Mouse (Mus musculus) adrenal gland, postnatal 25 days (tissue): ENCODE data around the gene Grm2. TPM values are rescaled to one million over a fixed set of nuclear protein-coding genes. Genes with fewer than 3 reads are reported as not detected.
"Not testable (repeated sequence)": the region's sequence is repeated elsewhere in the genome, so short reads cannot be mapped to it uniquely, and the experiment has no call there.

Experiments
- DNase-seq: peaks from one replicate; pipeline ENCODE4 v3.0.0; 2021; ENCODE audit warnings: mixed read lengths
- total RNA-seq: library from RNA; stranded (reverse); gene quantifications from 2 replicates; pipeline ENCODE4 v1.2.3, GENCODE M21; 2021

Grm2 gene
- total RNA-seq, 1 experiment from 2014 or later = not detected

- no peak for DNase-seq
These were observed 8.7 kb downstream of the Grm2 start for GRCm38 (mm10) chr9:106647226-106647625.

- DNase-seq = no peak
These were observed 10.1 kb downstream of the Grm2 start for GRCm38 (mm10) chr9:106645684-106646271.

GRCm38 (mm10) chr9:106643787-106644186, 12.1 kb downstream of the Grm2 start:
- no peak for DNase-seq

- DNase-seq = peak; percentile 86
These were observed 12.8 kb downstream of the Grm2 start for GRCm38 (mm10) chr9:106643128-106643527.

- DNase-seq = no peak
These were observed 14.5 kb downstream of the Grm2 start for GRCm38 (mm10) chr9:106641346-106641745.

- DNase-seq = no peak
These were observed 17.7 kb downstream of the Grm2 start for GRCm38 (mm10) chr9:106638154-106638553.

- DNase-seq = no peak
These were observed 23.7 kb downstream of the Grm2 start for GRCm38 (mm10) chr9:106632185-106632584.

GRCm38 (mm10) chr9:106627796-106628195, 28.1 kb downstream of the Grm2 start:
- DNase-seq = not testable (repeated sequence)

GRCm38 (mm10) chr9:106626282-106626681, 29.6 kb downstream of the Grm2 start, which contains the start of gene Iqcf6:
TSS of gene Iqcf6 (plus strand) at chr9:106626582.
- no peak for DNase-seq

- no peak for DNase-seq
These were observed 38.4 kb downstream of the Grm2 start for GRCm38 (mm10) chr9:106617496-106617895.

- no peak for DNase-seq
These were observed 39.6 kb downstream of the Grm2 start for GRCm38 (mm10) chr9:106616306-106616705.

GRCm38 (mm10) chr9:106614616-106615015, 41.3 kb downstream of the Grm2 start:
- DNase-seq = no peak

- no peak for DNase-seq
These were observed 41.9 kb downstream of the Grm2 start for GRCm38 (mm10) chr9:106613951-106614350.

GRCm38 (mm10) chr9:106610727-106611126, 45.2 kb downstream of the Grm2 start:
- DNase-seq = no peak

GRCm38 (mm10) chr9:106600546-106600945, 55.3 kb downstream of the Grm2 start:
- DNase-seq = peak; percentile 48

- peak; percentile 9 for DNase-seq
These were observed 57.4 kb downstream of the Grm2 start for GRCm38 (mm10) chr9:106598466-106598865.

- no peak for DNase-seq
These were observed 60.0 kb downstream of the Grm2 start for GRCm38 (mm10) chr9:106595836-106596235.

GRCm38 (mm10) chr9:106595402-106595801, 60.5 kb downstream of the Grm2 start:
- DNase-seq = not testable (repeated sequence)

Other genes with a start within 250 kb of the Grm2 start
- 413 and 509 TPM in 2 replicates for gene Rpl29, start 226.6 kb downstream of the Grm2 start, total RNA-seq
- gene Acy1, start 217.8 kb downstream of the Grm2 start, total RNA-seq = 17.0 and 20.6 TPM in 2 replicates
- 38.0 and 53.8 TPM in 2 replicates for gene Abhd14b, start 208.6 kb downstream of the Grm2 start, total RNA-seq
- 21.7 and 23.1 TPM in 2 replicates for gene Abhd14a, start 208.4 kb downstream of the Grm2 start, total RNA-seq
- 26.8 and 29.9 TPM in 2 replicates for gene Pcbp4, start 202.8 kb downstream of the Grm2 start, total RNA-seq
- 0.21 TPM in 1 of 2 replicates, not detected in the other for gene Gpr62, start 190.1 kb downstream of the Grm2 start, total RNA-seq
- 35.9 and 41.5 TPM in 2 replicates for gene Rrp9, start 180.1 kb downstream of the Grm2 start, total RNA-seq
- 37.4 and 38.7 TPM in 2 replicates for gene Parp3, start 179.1 kb downstream of the Grm2 start, total RNA-seq
- not detected in 2 replicates for gene Iqcf1, start 156.1 kb downstream of the Grm2 start, total RNA-seq
- not detected in 2 replicates for gene Iqcf5, start 141.5 kb downstream of the Grm2 start, total RNA-seq
- gene Iqcf3, start 94.5 kb downstream of the Grm2 start, total RNA-seq = not detected in 2 replicates
- gene Iqcf4, start 85.1 kb downstream of the Grm2 start, total RNA-seq = not detected in 2 replicates
- gene Iqcf6, start 29.5 kb downstream of the Grm2 start, total RNA-seq = not detected in 2 replicates
- gene Tex264, start 29.8 kb upstream of the Grm2 start, total RNA-seq = 117 and 130 TPM in 2 replicates
- 21.7 and 26.1 TPM in 2 replicates for gene Rad54l2, start 133.1 kb upstream of the Grm2 start, total RNA-seq
- gene Dcaf1, start 165.8 kb upstream of the Grm2 start, total RNA-seq = 32.0 and 41.5 TPM in 2 replicates
- 23.2 and 28.0 TPM in 2 replicates for gene Rbm15b, start 231.3 kb upstream of the Grm2 start, total RNA-seq
- gene Manf, start 235.9 kb upstream of the Grm2 start, total RNA-seq = 240 and 250 TPM in 2 replicates